Mouse (Mus musculus): ENCODE results near the gene Olfr437. TPM values are rescaled to one million over a fixed set of nuclear protein-coding genes. Genes with fewer than 3 reads are reported as not detected.
"Not testable (repeated sequence)": the region's sequence is repeated elsewhere in the genome, so short reads cannot be mapped to it uniquely, and the experiment has no call there.

Gene Olfr437
- polyA plus RNA-seq (2015; fragmentation: Nextera tagmentation; extraction: Ambion mirVana), result not detected in 2 replicates

DNA sequence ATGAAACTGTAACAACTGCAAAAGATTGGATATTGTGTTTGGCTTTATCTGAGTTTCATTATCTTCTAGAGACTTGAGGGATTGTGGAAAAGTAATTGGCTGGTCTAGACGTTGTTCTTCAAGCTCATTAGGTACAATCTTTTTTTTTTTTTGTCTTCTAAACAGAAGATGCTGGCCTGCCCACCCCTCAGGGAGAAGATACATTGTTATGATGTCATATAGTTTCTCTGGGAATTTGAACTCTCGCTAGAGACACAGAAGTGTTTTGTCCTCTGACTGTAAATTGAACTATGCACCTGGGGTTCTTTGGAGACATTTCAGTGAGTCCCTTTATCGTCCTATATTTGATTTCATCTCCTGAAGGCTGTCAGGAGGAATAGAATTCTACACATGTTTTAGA is at the start of gene Olfr437:
TSS of gene Olfr437 (plus strand) at position 301 of the 400 bp plus-strand sequence.
- no peak for ATAC-seq (ENCODE audit: low read depth)
- no peaks in the 10 kb centered on the region for H3K9me3 ChIP-seq
- H3K4me3 ChIP-seq, result no peak within 1 kb of the TSS
- WGBS, result 74% methylated on average over 3 of the region's 3 CpGs
- no peak within 1 kb of the TSS for H3K9ac ChIP-seq
- no peaks in the 10 kb centered on the region for H3K27me3 ChIP-seq
- no peak within 1 kb of the TSS for H3K4me2 ChIP-seq
- H3K4me1 ChIP-seq (replicated peaks), result no peaks in the 10 kb centered on the region
- H3K36me3 ChIP-seq, result no peaks in the 10 kb centered on the region
- no peak within 1 kb of the TSS for H3K27ac ChIP-seq (replicated peaks)

DNA sequence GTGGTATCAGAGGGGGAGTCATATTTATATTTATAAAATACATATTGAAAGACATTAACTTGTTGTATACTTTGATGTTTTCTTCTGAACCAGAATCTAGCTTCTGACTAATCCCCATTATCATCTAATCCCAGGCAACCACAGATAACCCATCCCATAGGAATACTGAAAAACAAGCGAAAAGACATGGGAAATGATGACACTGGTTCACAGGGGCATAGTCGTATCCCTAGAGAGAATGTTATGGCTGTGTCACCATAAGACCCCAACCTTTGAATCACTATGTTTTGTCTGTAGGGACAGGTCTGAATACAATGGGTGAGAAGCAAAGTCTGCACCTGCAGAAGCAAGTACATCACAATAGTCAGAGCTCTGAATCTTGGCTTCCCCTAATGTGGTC is 16.8 kb upstream of the Olfr437 start, which contains the start of gene Olfr237-ps1:
TSS of gene Olfr237-ps1 (plus strand) at position 301 of the 400 bp plus-strand sequence.
- not testable (repeated sequence) for H3K4me3 ChIP-seq; H3K4me1 ChIP-seq (replicated peaks); H3K9me3 ChIP-seq; H3K9ac ChIP-seq; H3K36me3 ChIP-seq; H3K27ac ChIP-seq (replicated peaks); H3K4me2 ChIP-seq; H3K27me3 ChIP-seq; ATAC-seq (ENCODE audit: low read depth)
- 93% methylated on average over 2 of the region's 2 CpGs for WGBS

- Histone ChIP-seq H3K4me1 (replicated peaks) (no peaks in the 10 kb centered on the region), H3K4me3 (no peak overlapping the region), H3K27ac (replicated peaks) (no peak overlapping the region), H3K4me2 (no peak overlapping the region), H3K27me3 (no peaks in the 10 kb centered on the region), H3K9ac (no peak overlapping the region), H3K9me3 (no peaks in the 10 kb centered on the region), H3K36me3 (no peaks in the 10 kb centered on the region)
- 49% methylated on average over 1 of the region's 1 CpGs for WGBS
- ATAC-seq (ENCODE audit: low read depth), result no peak
Observed at GRCm38 (mm10) chr6:43159502-43159901, 3.6 kb upstream of the Olfr437 start.

DNA sequence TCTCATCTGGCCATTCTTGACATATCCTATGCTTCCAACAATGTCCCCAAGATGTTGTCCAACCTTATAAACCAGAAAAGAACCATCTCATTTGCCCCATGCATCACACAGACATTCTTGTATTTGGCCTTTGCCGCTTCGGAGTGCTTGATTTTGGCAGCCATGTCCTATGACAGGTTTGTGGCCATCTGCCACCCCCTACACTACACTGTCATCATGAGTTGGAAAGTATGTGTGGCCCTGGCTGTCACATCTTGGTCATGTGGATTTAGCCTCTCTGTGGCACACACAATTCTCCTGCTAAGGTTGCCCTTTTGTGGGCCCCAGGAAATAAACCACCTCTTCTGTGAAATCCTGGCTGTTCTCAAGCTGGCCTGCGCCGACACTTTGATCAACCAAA is 4.2 kb downstream of the Olfr437 start:
- Histone ChIP-seq H3K4me2 (no peak overlapping the region), H3K9ac (no peak overlapping the region)

DNA sequence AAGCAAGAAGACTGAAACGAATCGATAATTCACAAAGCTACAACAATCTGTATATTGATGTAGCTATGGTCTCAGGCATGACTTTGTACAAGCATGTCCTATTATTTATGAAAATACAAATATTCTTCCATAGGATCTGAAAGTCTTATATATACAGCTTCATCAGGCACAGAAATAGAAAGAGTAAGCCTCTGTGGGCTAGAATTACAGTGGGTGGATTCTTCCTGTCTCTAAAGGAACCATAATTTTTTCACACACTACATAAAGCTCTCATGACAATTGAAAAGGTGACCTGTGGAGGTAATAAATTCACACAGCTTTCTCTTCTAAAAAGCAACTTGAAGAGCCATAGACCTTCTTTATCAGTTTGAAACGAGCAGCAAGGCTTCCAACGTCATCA is 8.8 kb downstream of the Olfr437 start, which contains the start of gene Olfr13:
TSS of gene Olfr13 (plus strand) at position 301 of the 400 bp plus-strand sequence.
- no peaks in the 10 kb centered on the region for H3K9me3 ChIP-seq
- 72% methylated on average over 4 of the region's 4 CpGs for whole genome bisulfite sequencing
- no peaks in the 10 kb centered on the region for H3K27me3 ChIP-seq
- no peaks in the 10 kb centered on the region for H3K36me3 ChIP-seq
- no peak within 1 kb of the TSS for H3K27ac ChIP-seq (replicated peaks)
- H3K4me1 ChIP-seq (replicated peaks), result no peaks in the 10 kb centered on the region
- H3K9ac ChIP-seq, result no peak within 1 kb of the TSS
- no peak within 1 kb of the TSS for H3K4me3 ChIP-seq
- no peak for ATAC-seq (ENCODE audit: low read depth)
- no peak within 1 kb of the TSS for H3K4me2 ChIP-seq

More for the DNA sequence above, 4.2 kb downstream of the Olfr437 start:
- Histone ChIP-seq H3K27ac (replicated peaks) (no peak overlapping the region), H3K27me3 (no peaks in the 10 kb centered on the region), H3K36me3 (no peaks in the 10 kb centered on the region), H3K4me3 (no peak overlapping the region), H3K9me3 (no peaks in the 10 kb centered on the region), H3K4me1 (replicated peaks) (no peaks in the 10 kb centered on the region)
- WGBS, result 98% methylated on average over 4 of the region's 4 CpGs
- no peak for ATAC-seq (ENCODE audit: low read depth)

DNA sequence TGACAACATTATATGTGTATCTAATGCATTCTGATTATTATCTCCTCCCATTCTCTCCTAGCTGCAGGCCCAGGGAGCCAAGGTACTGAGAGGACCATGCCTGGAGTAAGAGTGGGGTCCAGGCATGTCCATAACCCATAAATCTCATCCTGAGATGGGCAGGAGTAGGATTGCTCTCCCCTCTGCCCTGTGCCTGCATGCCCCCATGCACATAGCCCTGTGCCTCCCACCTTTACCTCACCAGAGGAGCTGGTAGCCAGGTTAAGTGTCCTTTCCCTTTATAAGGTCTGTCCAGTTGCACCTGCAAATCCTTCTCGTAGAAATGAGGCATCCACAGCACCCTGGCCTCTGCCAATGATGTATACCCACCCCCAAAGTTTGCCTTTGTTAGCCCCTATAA is 15.0 kb downstream of the Olfr437 start:
- no peak overlapping the region for H3K27ac ChIP-seq (replicated peaks)

DNA sequence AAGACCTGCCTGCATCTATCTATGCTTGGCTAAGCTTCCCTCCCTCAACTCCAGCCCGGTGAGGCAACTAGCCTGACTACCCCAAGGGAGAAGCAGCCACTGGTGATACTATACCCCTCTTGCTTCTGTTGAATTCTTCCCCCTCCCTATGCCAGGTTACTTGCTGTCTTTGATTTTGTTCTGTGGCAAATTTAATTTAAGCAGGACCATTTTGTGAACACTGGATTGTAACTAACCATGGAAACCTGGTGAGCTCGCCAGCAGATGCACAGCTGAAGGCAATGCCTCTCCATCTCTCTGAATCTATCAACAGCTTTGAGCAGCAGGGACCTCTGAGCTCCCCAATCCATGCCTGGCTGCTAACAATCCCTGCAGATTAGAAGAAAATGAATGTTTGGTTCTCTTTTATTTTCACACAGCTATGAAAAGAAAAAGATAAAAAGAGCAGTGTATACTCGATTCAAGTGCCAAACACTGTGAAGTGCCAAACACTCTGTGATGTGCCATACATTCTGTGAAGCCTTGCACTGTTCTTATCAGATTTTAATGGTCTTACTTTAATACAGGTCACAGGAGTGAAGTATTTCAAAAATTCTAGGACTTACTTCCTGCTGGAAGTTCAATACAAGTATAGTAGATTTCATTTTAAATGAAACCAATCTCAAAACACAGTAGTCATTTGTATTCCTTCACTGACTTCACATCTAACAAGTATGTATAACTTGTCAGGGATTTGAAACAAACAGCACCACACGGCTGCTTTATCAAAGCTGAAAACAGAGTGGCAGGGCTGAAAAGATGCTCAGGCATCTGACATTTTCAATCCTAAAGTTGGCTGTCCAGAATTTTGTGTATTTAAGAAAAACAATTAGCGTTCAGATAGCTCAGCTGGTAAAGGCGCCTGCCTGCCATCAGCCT is 15.8 kb downstream of the Olfr437 start:
- no peak overlapping the region for H3K27ac ChIP-seq (replicated peaks)
- no peaks in the 10 kb centered on the region for H3K9me3 ChIP-seq
- H3K9ac ChIP-seq, result no peak overlapping the region
- WGBS, result 59% methylated on average over 6 of the region's 6 CpGs
- H3K4me3 ChIP-seq, result no peak overlapping the region
- H3K4me1 ChIP-seq (replicated peaks), result peaks cover 9% of the 10 kb centered on the region
- H3K36me3 ChIP-seq, result no peaks in the 10 kb centered on the region
- H3K4me2 ChIP-seq, result no peak overlapping the region
- H3K27me3 ChIP-seq, result no peaks in the 10 kb centered on the region
- ATAC-seq (ENCODE audit: low read depth), result peak; percentile 67; the same call in 1 of the 2 replicates

More for the DNA sequence above, 15.0 kb downstream of the Olfr437 start:
- 58% methylated on average over 1 of the region's 1 CpGs for WGBS
- H3K27me3 ChIP-seq, result no peaks in the 10 kb centered on the region
- no peak overlapping the region for H3K9ac ChIP-seq
- H3K9me3 ChIP-seq, result no peaks in the 10 kb centered on the region
- no peak for ATAC-seq (ENCODE audit: low read depth)
- H3K36me3 ChIP-seq, result no peaks in the 10 kb centered on the region
- peaks cover 9% of the 10 kb centered on the region for H3K4me1 ChIP-seq (replicated peaks)
- no peak overlapping the region for H3K4me2 ChIP-seq
- H3K4me3 ChIP-seq, result no peak overlapping the region

- H3K4me3 ChIP-seq, result no peak overlapping the region
- H3K27ac ChIP-seq (replicated peaks), result no peak overlapping the region
- H3K4me2 ChIP-seq, result no peak overlapping the region
- H3K9ac ChIP-seq, result no peak overlapping the region
- H3K4me1 ChIP-seq (replicated peaks), result no peaks in the 10 kb centered on the region
- no peaks in the 10 kb centered on the region for H3K9me3 ChIP-seq
- no peak for ATAC-seq (ENCODE audit: low read depth)
- WGBS, result 86% methylated on average over 3 of the region's 3 CpGs
- H3K36me3 ChIP-seq, result no peaks in the 10 kb centered on the region
- H3K27me3 ChIP-seq, result no peaks in the 10 kb centered on the region
Observed at GRCm38 (mm10) chr6:43190986-43191385, 27.9 kb downstream of the Olfr437 start.

DNA sequence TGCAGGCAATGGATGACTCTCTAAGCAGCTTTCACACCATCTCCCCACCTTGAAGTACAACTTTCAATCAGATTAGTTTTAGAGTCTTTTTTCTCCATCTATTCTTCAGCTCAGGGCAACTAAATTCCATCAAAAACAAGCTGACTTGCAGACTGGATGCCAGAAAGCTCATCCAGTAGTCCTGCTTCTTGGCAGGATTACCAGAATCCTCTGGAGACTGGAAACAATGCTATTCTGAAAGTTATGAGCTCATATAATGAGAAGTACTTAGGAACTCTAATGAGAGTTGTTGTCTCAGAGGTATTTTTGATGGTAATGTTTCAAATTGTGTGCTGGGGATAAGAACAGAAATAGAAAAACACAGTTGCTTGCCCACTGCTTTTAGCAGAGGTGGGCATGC is 33.7 kb downstream of the Olfr437 start, which contains the start of gene Olfr435:
TSS of gene Olfr435 (plus strand) at position 366 of the 400 bp plus-strand sequence.
- no peak for ATAC-seq (ENCODE audit: low read depth)
- H3K4me2 ChIP-seq, result no peak within 1 kb of the TSS
- H3K4me1 ChIP-seq (replicated peaks), result no peaks in the 10 kb centered on the region
- no peaks in the 10 kb centered on the region for H3K36me3 ChIP-seq
- no peak within 1 kb of the TSS for H3K9ac ChIP-seq
- no peaks in the 10 kb centered on the region for H3K27me3 ChIP-seq
- no peaks in the 10 kb centered on the region for H3K9me3 ChIP-seq
- no peak within 1 kb of the TSS for H3K4me3 ChIP-seq
- no peak within 1 kb of the TSS for H3K27ac ChIP-seq (replicated peaks)

- no peak for ATAC-seq (ENCODE audit: low read depth)
- no peaks in the 10 kb centered on the region for H3K4me1 ChIP-seq (replicated peaks)
- 87% methylated on average over 3 of the region's 3 CpGs for WGBS
Observed at GRCm38 (mm10) chr6:43198094-43198493, 35.0 kb downstream of the Olfr437 start.

GRCm38 (mm10) chr6:43202786-43203185 is 39.7 kb downstream of the Olfr437 start:
- H3K4me1 ChIP-seq (replicated peaks), result no peaks in the 10 kb centered on the region
- no peak overlapping the region for H3K27ac ChIP-seq (replicated peaks)
- no peak overlapping the region for H3K4me2 ChIP-seq
- no peak for ATAC-seq (ENCODE audit: low read depth)
- H3K27me3 ChIP-seq, result no peaks in the 10 kb centered on the region
- no peak overlapping the region for H3K4me3 ChIP-seq
- H3K9ac ChIP-seq, result no peak overlapping the region
- H3K36me3 ChIP-seq, result no peaks in the 10 kb centered on the region
- no peaks in the 10 kb centered on the region for H3K9me3 ChIP-seq

More at GRCm38 (mm10) chr6:43198094-43198493, 35.0 kb downstream of the Olfr437 start:
- Histone ChIP-seq H3K9ac (no peak overlapping the region), H3K4me3 (no peak overlapping the region), H3K4me2 (no peak overlapping the region), H3K9me3 (no peaks in the 10 kb centered on the region), H3K27ac (replicated peaks) (no peak overlapping the region), H3K27me3 (no peaks in the 10 kb centered on the region), H3K36me3 (no peaks in the 10 kb centered on the region)

GRCm38 (mm10) chr6:43205355-43205754 is 42.3 kb downstream of the Olfr437 start:
- H3K36me3 ChIP-seq, result no peaks in the 10 kb centered on the region
- H3K4me2 ChIP-seq, result no peak overlapping the region
- no peaks in the 10 kb centered on the region for H3K9me3 ChIP-seq
- H3K4me1 ChIP-seq (replicated peaks), result no peaks in the 10 kb centered on the region
- ATAC-seq (ENCODE audit: low read depth), result no peak
- 30% methylated on average over 2 of the region's 2 CpGs for WGBS
- no peak overlapping the region for H3K27ac ChIP-seq (replicated peaks)
- no peak overlapping the region for H3K9ac ChIP-seq
- no peaks in the 10 kb centered on the region for H3K27me3 ChIP-seq
- no peak overlapping the region for H3K4me3 ChIP-seq

Measured in neural tube, embryonic 13.5 days (tissue).